Mouse (Mus musculus) hematopoietic multipotent progenitor cell, adult 10-12 weeks (in vitro differentiated cells): Measurements from ENCODE around the gene Btbd35f29. TPM values are rescaled to one million over a fixed set of nuclear protein-coding genes. Genes with fewer than 3 reads are reported as not detected.

Experiments used
- polyA plus RNA-seq: library from polyadenylated mRNA; stranded (reverse); fragments of >175 nt; gene quantifications from 2 replicates; pipeline ENCODE4 v1.2.3, GENCODE M21; 2012; ENCODE audit warnings: low replicate concordance

The Btbd35f29 gene
- not detected in 2 replicates for polyA plus RNA-seq

DNA sequence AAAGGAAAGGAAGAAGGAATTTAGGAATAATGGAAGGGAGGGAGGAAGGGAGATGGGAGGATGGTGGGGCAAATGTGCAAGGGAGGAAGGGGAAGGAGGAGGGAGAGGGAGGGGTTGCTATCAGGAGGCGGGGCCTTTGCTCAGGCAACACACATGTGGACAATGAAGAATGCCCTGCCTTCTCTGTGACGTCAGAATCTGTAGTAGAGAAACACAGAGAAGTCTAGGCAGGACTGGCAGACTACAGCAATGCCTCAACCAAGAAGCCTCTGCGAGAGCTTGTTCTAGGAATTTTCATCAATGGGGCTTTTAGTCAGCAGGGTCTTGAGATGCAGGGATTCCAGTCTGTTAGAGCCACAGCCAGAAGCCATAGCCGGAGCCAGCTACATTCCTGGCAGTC lies at the start of gene Btbd35f29:
Gene Btbd35f29 (plus strand): TSS at position 301 of the 400 bp plus-strand sequence.

Other genes with a start within 250 kb of the Btbd35f29 start
- gene Spin2f, start 136.2 kb downstream of the Btbd35f29 start, polyA plus RNA-seq: not detected in 2 replicates
- not detected in 2 replicates for gene Btbd35f26, start 218.8 kb downstream of the Btbd35f29 start, polyA plus RNA-seq